Mouse (Mus musculus) large intestine, adult 2 months (tissue): ENCODE results near the gene Kctd11. TPM values are rescaled to one million over a fixed set of nuclear protein-coding genes. Genes with fewer than 3 reads are reported as not detected.

ENCODE experiments used
- DNase-seq: peaks from one replicate; pipeline ENCODE4 v3.0.0-alpha.2; 2012; ENCODE audit warnings: low read depth, low spot score
- WGBS: fragments of 180-500 bp; shearing (Covaris S2); methylation state at CpG from one replicate; pipeline ENCODE4 v1.1.7; 2018; 5-methylcytosine and 5-hydroxymethylcytosine counted together
- polyA plus RNA-seq: library from polyadenylated mRNA; depleted of rRNA; stranded (reverse); fragments of >200 nt; gene quantifications from 2 replicates; pipeline ENCODE4 v1.2.3, GENCODE M21; 2012

The Kctd11 gene
- polyA plus RNA-seq, 1 experiment: 1.8 TPM

DNA sequence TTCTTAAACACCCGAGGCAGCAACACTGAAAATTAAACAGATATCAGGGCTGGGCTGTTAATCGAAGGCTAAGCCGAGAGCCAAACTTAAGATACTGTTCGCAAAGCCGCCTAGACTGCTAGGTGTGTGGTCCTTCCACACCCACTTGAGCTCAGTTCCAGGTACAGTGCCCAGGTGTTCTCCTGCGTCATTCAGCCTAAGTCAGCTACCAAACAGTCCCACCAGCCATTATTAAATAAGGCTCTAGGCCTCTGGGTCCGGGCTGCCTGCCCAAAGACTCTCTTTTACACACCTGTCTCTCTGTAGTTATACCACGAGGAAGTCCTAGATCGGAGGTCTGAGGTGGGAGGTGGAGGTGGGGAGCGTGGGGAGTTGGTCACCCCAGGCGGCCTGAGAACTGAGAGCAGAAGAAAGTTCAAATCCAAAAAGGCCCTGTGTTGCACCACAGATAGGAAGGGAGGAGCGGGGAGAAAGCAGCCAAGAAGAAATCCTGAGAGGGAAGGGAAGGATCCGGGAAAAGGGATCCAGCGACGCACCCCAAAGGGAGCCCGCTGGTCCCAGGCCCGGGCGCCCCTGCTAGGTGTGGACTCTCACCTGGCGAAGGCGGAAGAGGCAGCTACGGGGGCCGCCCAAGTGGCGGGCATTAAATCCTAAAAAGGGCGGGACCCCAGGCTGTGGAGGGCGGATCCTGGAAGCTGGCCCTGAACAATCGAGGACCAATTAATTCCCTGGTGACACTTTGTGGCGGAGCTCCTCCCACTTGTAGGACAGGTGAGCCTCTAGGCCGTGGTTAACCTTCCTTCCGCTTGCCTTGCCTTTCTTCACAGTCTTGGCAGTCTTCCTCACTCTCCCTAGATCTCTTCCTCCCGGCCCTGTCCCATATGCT is 22.9 kb downstream of the Kctd11 start, which contains the start of gene Tnk1:
TSS of gene Tnk1 (minus strand) at position 618 of the 886 bp plus-strand sequence.
- peak; percentile 87 for DNase-seq
- WGBS: 20% methylated on average over 30 of the region's 30 CpGs

DNA sequence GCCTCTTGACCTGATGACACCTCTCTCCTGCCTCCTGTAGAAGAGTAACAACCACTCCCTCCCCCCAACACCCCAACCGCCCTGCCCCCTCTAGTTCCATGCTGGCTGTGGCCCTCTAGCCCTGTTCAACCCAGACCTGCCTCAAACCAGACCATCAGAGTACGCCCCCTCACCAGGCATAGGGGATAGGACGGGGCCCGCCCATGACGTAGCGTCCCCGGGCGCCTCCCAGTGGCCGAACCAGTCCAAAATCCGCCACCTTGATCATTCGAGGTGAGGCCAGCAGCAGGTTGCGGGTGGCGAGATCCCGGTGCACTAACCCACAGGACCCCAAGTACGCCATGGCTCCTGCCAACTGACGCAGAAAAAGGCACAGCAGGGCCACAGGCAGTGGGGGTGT is 25.9 kb downstream of the Kctd11 start:
- WGBS: 67% methylated on average over 16 of the region's 16 CpGs
- DNase-seq: no peak

DNA sequence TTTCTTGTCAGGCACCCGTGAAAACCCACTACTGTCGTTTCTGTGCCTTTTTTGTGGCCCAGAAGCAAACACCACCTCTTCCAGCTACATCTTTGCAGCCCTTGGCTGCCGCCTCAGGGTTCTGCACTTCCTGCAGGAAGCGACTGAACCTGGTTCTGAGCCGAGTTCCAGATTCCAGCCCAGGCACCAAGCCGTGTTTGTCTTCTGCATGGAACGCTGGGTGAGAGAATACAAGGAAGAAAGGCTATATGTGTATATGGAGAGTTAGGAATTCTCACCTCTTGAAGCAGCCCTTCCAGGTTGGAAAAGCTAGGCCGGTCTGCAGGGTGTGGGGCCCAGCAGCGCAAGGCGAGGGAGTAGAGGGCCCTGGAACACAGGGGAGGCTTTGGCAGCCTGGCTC is 26.5 kb downstream of the Kctd11 start:
- WGBS: 74% methylated on average over 10 of the region's 10 CpGs
- DNase-seq: no peak

DNA sequence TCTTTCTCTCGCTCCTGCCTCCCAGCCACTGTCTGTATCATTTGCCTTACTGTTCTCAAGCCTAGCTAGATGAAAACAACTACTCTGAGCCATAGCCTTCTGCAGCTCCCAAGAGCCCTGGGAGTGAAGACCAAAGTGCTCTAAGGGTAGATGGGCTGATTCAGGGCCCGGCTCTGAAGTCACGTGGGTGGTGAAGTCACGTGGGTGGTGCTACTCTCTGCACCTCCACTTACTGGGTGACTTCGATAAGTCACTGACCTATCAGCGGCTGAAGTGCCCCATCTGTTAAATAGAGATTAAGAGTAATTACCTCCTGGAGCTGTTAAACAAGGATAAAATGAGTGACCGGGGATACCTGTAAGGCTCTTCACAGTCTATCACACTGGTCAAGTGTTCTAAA is 27.2 kb downstream of the Kctd11 start:
- no peak for DNase-seq
- 63% methylated on average over 7 of the region's 7 CpGs for WGBS

DNA sequence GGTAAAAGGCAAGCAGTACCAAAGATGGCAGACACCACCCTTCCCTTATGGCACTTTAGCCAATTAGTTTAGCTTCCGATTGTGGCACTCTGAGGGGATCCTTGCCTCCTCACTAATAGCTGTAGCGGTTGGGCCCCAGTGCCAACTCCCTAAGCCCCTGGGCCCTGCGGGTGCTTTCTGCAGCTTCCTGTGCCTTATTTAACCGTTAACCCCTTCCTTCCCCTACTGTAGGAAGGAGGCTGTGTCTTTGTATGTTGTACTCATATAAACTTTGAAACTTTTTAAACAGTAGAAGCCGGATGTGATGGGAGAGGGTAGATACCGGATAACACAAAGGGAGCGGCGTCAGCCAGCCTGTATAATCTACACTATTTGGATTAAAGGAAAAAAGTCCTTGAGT is 30.5 kb downstream of the Kctd11 start:
- WGBS: 71% methylated on average over 8 of the region's 8 CpGs
- no peak for DNase-seq

DNA sequence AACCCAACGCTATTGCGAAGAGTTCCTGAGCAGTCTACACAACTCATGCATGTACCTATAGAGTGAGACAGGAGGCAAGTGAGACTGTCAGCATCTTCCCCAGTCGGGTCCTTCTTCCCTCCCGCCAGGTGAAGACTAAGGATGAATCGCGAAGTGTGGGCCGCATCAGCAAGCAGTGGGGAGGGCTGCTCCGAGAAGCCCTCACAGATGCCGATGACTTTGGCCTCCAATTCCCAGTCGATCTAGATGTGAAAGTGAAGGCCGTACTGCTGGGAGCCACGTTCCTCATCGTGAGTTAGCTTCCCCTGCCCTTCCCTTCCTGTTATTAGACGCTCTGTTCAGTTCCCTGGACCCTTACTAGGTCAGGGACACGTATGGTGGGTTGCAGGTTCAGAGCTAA is 31.3 kb downstream of the Kctd11 start:
- DNase-seq: no peak
- 87% methylated on average over 15 of the region's 15 CpGs for WGBS

DNA sequence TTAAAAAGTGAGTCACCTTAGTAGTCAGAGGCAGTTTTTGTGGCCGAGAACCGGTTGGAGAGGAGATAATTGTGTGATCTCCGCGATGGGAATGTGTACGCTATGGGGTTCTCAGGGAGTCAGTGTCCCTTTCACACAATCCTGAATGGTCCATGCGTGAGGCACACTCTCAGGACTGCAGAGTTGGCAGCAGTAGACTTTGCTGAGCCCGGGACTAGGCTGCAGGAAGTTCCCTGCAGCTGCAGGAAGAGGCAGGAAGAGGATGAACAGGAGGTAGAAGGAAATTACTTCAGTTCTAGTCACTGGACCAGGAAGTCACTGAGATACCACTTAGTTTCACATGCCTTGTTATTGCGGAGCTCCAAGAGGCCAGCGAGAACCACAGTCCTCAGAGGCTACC is 32.1 kb downstream of the Kctd11 start:
- no peak for DNase-seq
- WGBS: 70% methylated on average over 9 of the region's 9 CpGs

DNA sequence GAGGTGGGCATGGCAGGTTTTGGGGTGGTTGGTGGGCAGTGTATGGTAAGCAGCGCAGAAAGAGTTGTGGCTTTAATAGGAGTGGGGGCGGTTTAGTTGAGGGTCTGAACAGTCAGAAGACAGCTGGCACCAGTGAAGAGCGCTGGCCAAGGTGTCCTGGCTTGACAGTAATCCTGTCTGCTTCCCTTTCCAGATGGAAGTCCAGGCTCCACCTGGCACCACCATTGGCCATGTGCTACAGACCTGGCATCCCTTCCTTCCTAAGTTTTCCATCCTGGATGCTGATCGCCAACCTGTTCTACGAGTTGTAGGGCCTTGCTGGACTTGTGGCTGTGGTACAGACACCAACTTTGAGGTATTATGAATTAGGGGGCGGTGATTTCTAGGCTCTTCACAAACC is 33.2 kb downstream of the Kctd11 start:
- no peak for DNase-seq
- 91% methylated on average over 6 of the region's 6 CpGs for WGBS

DNA sequence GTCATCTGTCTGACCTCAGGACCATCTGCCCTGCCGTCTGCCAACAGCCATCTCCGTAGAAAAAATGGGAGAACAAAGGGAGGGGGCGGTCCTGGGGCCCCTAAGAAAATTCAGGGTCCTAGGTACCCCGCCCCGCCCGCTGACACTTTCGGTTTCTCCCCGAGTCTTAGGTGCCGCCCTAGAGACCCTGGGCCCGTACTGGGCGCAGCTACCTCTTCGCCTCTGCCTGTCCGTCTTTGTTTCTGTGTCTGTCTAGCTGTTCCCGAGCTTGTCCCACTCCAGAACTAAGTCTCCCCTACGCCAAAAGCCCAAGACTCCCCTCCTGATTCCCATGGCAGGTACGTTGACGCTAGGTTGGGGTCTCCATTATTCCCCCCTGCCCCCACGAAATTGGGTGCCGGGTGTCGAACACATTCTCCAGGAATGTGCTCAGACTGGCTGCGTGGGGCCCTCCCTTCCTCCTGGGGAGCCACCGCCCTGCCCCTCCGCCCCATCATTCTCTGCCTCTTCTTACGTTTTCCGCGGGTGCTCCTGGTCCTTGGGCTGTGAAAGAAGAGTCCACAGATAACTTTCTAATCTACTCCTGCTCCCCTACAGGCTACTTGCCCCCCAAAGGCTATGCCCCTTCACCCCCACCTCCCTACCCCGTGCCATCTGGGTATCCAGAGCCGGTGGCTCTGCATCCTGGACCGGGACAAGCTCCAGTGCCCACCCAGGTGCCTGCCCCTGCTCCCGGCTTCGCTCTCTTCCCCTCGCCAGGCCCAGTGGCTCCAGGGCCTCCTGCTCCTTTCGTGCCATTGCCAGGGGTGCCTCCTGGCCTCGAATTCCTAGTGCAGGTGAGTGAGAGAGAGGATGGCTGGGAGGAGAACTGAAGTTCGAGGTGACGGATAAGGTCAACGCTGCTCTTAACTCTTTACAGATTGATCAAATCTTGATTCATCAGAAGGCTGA is 34.2 kb downstream of the Kctd11 start:
- DNase-seq: no peak
- WGBS: 8% methylated on average over 37 of the region's 37 CpGs

DNA sequence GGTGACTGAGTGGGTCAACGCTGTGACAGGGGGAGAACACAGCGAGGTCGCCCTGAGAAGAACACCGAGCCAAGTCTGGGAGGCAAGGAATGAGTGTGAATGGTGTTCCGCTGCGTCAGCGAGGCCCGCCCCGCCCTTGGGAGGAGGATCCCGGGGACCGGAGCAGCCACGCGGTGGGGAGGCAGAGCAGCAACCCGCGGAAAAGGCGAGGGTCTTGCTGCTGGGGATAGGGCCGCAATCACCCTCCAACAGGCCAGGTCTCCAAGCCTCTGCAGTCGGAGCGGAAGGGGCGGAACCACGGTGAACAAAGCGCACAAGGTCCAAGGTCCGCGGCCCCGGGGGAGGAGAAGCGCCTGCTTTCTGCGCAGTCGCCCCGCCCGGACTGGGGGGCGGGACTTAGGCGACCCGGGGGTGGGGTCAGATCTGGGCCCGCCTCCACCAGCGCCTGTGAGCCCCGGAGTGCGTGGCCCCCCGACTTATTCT is 35.0 kb downstream of the Kctd11 start, which contains the start of gene Plscr3:
TSS of gene Plscr3 (plus strand) at position 179 of the 483 bp plus-strand sequence.
- under 1% methylated on average over 38 of the region's 38 CpGs for WGBS
- peak; percentile 86 for DNase-seq

DNA sequence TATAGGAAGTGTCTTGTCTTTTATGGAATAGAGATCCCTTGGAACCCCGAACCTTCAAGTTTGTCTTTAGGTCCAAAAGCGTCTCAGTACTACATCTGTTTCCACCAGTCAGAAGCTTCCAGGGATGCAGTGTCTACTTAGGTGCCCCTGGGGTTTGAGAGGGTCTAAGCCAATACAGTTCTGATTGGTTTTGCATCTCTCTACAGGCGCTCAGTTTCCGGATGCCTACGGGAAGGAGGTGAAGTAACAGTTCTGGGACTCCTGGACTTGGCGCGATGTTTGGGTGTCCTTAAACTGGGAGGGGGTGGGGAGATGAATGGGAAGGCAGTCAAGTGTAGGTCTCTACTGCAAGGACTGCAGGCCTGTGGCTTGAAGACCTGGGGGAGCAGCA is 42.5 kb downstream of the Kctd11 start:
- no peak for DNase-seq
- WGBS: under 1% methylated on average over 7 of the region's 7 CpGs

DNA sequence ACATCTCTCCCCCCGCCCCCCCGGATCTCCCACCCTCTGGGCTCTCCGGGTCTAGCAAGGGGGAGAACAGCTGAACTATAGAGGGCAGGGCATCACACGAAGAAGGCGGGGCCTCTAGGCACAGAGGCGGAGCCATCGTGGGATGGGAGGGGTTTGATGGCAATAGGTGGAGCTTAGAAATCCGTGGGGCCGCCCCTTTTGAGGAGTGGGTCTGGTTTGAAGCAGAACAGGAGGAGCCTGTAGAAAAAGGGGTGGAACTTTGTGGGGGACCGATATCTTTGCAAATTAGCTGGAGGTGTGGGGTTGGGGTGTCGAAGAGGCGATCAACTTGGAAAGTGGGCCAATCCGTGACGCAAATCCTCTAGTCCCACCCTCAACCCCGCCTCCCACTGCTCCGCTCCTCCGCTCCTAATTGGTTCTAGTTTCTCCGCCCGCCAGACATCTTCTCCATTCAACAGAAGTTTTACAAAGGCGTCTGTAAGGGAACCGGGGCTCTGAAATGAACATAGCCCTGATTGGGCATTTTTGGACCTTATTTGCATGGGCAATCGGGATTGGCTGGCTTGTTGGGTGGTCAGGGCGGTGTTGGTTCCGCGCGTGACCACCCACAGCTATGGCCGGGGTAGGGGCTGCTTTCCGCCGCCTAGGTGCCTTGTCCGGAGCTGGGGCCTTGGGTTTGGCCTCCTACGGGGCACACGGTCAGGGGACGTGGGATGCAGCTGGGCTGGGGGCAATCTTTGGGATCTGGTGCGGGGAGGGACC is 43.1 kb downstream of the Kctd11 start, which contains the start of gene Tmem256:
TSS of gene Tmem256 (plus strand) at position 563 of the 762 bp plus-strand sequence.
- under 1% methylated on average over 34 of the region's 34 CpGs for WGBS
- DNase-seq: peak; percentile 91

DNA sequence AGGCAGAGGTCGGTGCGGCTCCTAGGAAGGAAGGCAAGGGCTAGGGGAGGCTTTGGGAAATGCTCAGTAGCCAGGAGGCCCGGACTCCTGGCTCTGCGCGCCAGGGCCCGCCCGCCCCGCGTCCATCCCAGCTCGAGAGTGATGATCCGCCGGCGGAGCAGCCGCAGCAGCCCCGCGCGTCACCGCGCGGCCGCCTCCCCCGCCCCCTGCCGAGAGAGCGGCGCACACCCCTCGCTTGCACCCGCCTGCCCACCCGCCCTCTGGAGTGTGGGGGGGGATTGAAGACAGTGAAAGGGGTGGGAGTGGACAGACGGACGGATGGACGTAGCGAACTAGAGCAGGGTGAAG is 43.6 kb downstream of the Kctd11 start, which contains the start of gene Nlgn2:
TSS of gene Nlgn2 (minus strand) at position 181 of the 348 bp plus-strand sequence.
- DNase-seq: no peak
- under 1% methylated on average over 32 of the region's 32 CpGs for WGBS

DNA sequence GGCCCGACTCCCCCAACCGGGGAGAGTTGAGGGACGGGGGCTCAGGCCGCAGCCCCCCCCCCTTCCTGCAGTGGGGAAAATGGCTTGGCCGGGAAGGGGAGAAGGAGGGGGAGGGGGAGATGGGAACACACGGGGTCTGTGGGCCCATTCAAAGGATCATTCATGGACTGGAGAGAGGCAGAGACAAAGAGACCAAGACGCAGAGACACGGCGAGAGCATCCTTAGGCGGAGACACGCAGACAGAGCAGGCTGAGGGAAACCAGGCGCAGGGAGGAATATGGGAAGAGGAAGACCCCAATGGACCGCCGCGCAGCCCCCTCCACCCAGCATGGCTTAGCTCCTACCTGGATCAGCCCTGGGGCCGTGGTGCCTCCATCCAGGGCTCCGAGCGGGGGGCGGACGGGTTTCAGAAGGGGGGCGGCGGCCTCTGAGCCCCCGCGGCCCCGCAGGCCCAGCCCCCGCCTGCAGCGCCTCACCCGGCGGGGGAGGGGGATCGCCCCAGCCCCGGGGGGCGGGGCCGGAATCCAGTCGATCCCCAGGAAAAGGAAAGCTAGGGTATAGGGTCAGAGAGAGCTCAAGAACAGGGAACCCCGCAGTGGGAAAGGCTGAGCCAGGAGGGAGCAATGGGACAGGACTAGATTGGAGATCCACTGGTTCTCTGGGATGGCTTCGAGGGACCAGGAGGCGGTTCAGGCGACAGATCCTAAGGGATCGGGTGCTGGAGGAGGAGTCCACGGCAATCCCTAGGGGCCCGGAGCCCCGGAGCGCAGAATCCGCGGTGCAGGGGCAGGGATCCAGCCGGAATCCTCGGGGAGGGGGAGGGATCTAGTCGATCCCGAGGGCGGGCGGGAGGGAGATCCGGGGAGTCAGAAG is 44.3 kb downstream of the Kctd11 start:
- WGBS: 5% methylated on average over 50 of the region's 52 CpGs
- DNase-seq: no peak

DNA sequence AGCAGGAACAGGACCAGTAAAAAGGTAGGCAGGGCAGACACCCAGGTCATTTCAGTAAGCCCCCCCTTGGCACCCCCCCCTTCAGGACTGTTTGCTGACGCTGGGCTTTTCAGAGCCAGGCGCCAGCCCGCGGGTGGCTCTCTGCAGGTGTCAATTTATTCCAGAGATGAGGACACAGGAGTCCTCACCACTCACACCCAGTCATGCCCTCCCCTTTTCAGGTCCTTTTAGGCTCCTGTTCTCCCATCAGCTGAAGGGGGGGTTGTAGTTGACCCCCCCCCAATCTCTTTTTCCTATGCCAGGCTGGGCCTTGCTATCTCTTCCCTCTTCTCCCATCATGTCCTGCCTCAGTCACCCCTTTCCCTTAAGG is 45.3 kb downstream of the Kctd11 start:
- 22% methylated on average over 4 of the region's 4 CpGs for WGBS
- no peak for DNase-seq

DNA sequence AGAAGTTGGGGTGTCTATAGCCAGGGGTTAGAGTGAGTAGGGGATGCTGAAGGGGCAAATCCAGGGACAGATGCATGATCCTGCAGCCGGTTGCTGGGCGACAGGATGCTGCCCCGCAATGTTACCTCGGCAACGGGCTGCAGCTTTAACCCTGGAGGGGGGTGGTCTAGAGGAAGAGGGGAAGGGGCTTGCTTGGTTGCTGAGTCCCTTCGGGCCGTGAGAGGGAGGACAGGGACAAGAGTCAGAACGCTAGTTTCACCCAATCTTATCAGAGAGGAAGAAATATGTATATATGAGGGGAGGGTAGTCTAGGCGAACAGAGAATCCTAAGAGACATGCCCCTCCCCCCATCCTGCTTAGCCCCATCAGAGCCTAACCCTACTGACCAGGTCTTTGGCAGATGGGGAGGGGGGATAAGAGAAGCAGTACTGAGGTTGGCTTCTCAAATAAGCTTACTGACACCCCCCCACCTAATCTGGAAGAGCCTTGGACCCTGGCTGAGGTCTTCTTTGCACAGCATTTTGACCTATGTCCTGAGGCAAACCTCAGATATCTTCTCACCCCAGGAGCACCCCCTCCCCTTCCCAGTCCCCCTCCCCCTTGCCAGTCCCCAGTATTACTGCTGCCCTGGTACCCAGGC is 45.8 kb downstream of the Kctd11 start:
- DNase-seq: no peak
- 74% methylated on average over 9 of the region's 9 CpGs for WGBS

DNA sequence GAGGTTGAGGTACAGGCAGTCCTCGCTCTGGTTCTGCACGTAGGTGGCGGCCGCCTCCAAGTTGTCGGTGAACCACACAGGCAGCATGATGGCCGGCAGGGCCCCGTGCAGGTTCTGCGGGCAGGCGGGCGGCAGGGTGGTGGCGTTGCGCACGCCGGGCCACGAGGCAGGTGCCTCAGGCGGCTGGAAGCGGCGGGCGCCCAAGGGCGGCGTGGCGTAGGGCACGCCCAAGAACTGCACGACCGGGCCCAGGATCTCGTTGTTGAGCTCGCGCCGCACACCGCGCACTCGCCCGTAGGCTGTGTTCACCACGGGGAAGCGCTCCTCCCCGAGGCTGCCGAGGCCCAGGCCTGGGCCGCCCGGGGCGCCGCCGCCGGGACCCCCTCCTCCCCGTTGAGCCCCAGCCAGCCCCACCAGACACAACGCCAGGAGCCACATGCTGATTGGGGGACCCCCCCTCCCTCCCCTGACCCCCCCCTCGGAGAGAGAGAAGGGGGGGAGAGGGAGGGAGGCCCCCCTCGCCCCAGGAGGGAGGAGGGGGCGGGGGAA is 47.1 kb downstream of the Kctd11 start:
- 19% methylated on average over 46 of the region's 48 CpGs for WGBS
- no peak for DNase-seq

DNA sequence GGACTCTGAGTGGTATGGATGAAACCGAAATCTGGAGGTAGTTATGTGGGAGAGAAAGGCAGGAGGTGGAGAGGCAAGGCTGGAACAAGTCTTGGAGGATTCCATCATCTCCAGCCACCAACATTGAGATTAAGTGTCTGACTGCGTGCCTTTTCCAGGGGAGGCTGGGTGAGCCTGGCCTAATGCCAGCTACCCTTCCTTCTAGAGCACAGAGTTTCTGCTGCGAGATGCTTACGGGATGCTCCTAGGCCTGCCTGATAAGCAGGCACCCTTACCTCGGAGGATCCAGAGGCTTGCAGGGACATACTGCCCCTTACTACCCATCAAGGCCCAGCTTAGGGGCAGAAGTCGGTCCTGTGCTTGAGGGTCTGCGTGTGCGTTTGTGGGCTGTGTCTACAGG is 47.7 kb downstream of the Kctd11 start:
- no peak for DNase-seq
- WGBS: 70% methylated on average over 8 of the region's 8 CpGs
